Mouse (Mus musculus): ENCODE data around the gene Angptl6. TPM values are rescaled to one million over a fixed set of nuclear protein-coding genes. Genes with fewer than 3 reads are reported as not detected.

Angptl6 gene
- polyA plus RNA-seq, 1 experiment from 2014 or later = 11.8 TPM

DNA sequence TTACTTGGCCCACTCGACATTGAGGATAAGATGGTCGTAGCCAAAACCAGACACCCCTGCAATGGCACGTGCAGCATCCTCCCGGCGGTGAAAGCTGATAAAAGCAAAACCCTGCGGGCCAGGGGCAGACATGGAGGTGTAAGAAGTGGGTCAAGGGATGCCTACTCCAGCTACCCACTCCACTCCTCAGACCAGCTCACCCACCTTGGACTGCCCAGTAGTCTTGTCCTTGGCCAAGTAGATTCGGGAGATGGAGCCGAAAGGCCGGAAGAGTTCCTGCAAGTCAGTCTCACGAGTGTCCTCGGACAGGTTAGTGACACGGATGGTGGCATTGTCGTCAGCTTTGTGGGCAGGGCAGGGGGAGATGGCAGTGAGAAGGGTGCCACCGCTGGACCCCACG, 15.1 kb upstream of the Angptl6 start:
- Histone ChIP-seq H3K4me1 (replicated peaks; ENCODE audit: control insufficient read depth, insufficient read depth, low read length) (peaks cover 9% of the 10 kb centered on the region), H3K27ac (no peak overlapping the region), H3K36me3 (replicated peaks; ENCODE audit: control insufficient read depth, insufficient read depth) (peaks cover 73% of the 10 kb centered on the region), H3K27me3 (ENCODE audit: control insufficient read depth, insufficient read depth, low read length) (no peaks in the 10 kb centered on the region), H3K4me2 (replicated peaks) (no peak overlapping the region), H3K4me3 (replicated peaks; ENCODE audit: low read length) (no peak overlapping the region), H3K9me3 (ENCODE audit: control insufficient read depth, low read length) (no peaks in the 10 kb centered on the region), H3K9ac (no peak overlapping the region)
- DNase-seq (ENCODE audit: low spot score) (no peak), ATAC-seq (ENCODE audit: low FRiP score) (no peak)
- WGBS = 93% methylated on average over 15 of the region's 15 CpGs

DNA sequence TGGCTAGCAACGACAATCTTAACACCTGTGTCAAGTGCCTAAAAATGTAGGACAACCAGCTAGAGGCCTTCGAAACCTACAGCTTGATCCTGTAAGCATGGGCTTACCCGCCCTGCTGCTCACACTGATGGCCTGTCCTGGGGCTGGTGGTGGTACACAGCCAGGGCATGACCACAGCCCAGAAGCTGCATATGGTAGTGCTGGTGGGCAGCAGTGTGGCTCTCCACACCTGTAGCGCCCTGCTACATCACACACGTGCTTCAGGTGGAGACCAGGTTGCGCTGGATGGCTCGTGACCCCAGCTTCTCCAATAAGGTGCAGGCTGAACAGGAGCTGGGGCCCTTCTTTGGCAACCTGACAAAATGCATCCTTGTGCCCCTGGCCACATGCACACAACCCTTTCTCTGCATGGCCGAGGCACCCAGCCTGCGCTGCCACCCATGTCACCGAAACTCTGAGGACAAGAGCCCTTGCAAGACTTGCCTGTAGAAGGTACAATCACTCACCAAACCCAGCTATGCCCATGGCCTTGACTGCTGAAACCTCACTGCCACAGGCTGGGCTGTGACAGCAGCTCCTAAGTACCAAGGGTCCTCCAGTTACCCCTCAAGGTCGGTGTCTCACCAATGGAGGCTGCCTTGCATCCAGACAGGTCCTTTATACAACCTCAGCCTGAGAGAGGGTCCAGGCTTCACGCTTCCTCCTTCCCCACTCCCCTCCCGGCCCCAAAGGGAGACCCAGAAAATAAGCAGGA, 14.2 kb upstream of the Angptl6 start:
- Histone ChIP-seq H3K4me3 (replicated peaks; ENCODE audit: low read length) (no peak overlapping the region), H3K36me3 (replicated peaks; ENCODE audit: control insufficient read depth, insufficient read depth) (peaks cover 78% of the 10 kb centered on the region), H3K27me3 (ENCODE audit: control insufficient read depth, insufficient read depth, low read length) (no peaks in the 10 kb centered on the region), H3K4me1 (replicated peaks; ENCODE audit: control insufficient read depth, insufficient read depth, low read length) (peaks cover 16% of the 10 kb centered on the region), H3K9ac (no peak overlapping the region), H3K4me2 (replicated peaks) (no peak overlapping the region), H3K27ac (no peak overlapping the region), H3K9me3 (ENCODE audit: control insufficient read depth, low read length) (no peaks in the 10 kb centered on the region)
- DNase-seq (ENCODE audit: low spot score) = no peak
- WGBS = 90% methylated on average over 13 of the region's 13 CpGs
- no peak for ATAC-seq (ENCODE audit: low FRiP score)

- Histone ChIP-seq H3K4me1 (replicated peaks; ENCODE audit: control insufficient read depth, insufficient read depth, low read length) (peaks cover 19% of the 10 kb centered on the region), H3K4me2 (replicated peaks) (no peak overlapping the region), H3K9me3 (ENCODE audit: control insufficient read depth, low read length) (no peaks in the 10 kb centered on the region), H3K4me3 (replicated peaks; ENCODE audit: low read length) (no peak overlapping the region), H3K9ac (no peak overlapping the region), H3K27me3 (ENCODE audit: control insufficient read depth, insufficient read depth, low read length) (no peaks in the 10 kb centered on the region), H3K36me3 (replicated peaks; ENCODE audit: control insufficient read depth, insufficient read depth) (peaks cover 78% of the 10 kb centered on the region), H3K27ac (no peak overlapping the region)
- ATAC-seq (ENCODE audit: low FRiP score) (no peak), DNase-seq (ENCODE audit: low spot score) (no peak)
- WGBS = 74% methylated on average over 5 of the region's 5 CpGs
Measured at GRCm38 (mm10) chr9:20893069-20893468, 13.5 kb upstream of the Angptl6 start.

DNA sequence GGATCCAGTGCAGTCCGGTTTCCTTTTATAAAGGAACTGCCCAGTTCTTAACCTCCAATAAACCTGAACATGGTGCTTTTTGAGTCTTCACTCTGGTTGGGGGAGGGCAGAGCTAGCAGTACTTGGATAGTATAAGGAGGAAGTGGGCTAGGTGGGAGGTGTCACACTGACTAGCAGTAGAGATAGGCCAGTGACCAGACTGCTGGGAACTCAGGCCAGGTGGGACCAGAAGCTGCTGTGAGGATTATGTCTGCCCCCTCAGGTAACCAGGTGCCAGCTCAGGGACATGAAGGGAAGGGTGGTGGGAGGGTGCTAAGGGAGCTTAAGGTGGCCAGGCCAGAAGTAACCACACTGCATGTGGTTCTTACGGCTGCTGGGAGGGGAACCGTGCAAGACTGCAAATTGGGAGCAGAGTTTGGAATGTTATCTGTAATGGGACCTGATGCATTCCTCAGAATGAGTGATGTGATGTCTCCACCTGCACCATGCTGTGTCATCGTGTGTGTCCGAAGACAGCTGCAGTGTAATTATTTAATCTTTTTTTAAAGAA, 12.7 kb upstream of the Angptl6 start:
- H3K27me3 ChIP-seq (ENCODE audit: control insufficient read depth, insufficient read depth, low read length) = no peaks in the 10 kb centered on the region
- WGBS = 76% methylated on average over 5 of the region's 5 CpGs
- peaks cover 15% of the 10 kb centered on the region for H3K4me1 ChIP-seq (replicated peaks; ENCODE audit: control insufficient read depth, insufficient read depth, low read length)
- H3K27ac ChIP-seq = no peak overlapping the region
- H3K9ac ChIP-seq = no peak overlapping the region
- H3K36me3 ChIP-seq (replicated peaks; ENCODE audit: control insufficient read depth, insufficient read depth) = peaks cover 78% of the 10 kb centered on the region
- ATAC-seq (ENCODE audit: low FRiP score) (no peak), DNase-seq (ENCODE audit: low spot score) (no peak)
- H3K4me3 ChIP-seq (replicated peaks; ENCODE audit: low read length) = no peak overlapping the region
- H3K9me3 ChIP-seq (ENCODE audit: control insufficient read depth, low read length) = no peaks in the 10 kb centered on the region
- H3K4me2 ChIP-seq (replicated peaks) = no peak overlapping the region

GRCm38 (mm10) chr9:20891339-20892103, 12.0 kb upstream of the Angptl6 start:
- Histone ChIP-seq H3K4me3 (replicated peaks; ENCODE audit: low read length) (no peak overlapping the region), H3K27ac (no peak overlapping the region), H3K4me2 (replicated peaks) (no peak overlapping the region), H3K36me3 (replicated peaks; ENCODE audit: control insufficient read depth, insufficient read depth) (peaks cover 74% of the 10 kb centered on the region), H3K27me3 (ENCODE audit: control insufficient read depth, insufficient read depth, low read length) (no peaks in the 10 kb centered on the region), H3K9ac (no peak overlapping the region), H3K9me3 (ENCODE audit: control insufficient read depth, low read length) (no peaks in the 10 kb centered on the region), H3K4me1 (replicated peaks; ENCODE audit: control insufficient read depth, insufficient read depth, low read length) (peaks cover 17% of the 10 kb centered on the region)
- no peak for ATAC-seq (ENCODE audit: low FRiP score)
- WGBS = 82% methylated on average over 26 of the region's 26 CpGs
- DNase-seq (ENCODE audit: low spot score) = no peak

DNA sequence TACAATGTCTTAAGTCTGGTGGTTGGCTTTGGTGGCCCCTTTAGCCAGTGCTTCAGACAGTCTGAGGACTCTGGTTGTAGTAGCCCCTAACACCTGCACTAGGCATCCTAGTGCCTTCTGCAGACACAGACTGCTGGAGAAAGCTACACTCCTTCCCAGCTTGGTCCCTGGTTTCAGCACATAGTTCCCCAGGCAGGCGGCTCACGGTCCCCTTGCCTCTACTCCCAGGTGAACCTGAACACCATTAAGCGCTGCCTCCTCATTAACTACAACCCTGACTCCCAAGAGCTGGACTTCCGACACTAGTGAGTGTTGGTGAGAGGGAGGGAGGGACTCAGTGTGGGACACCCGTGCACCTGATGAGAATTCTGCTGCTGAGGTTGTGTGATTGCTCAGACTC, 10.9 kb upstream of the Angptl6 start:
- Histone ChIP-seq H3K27ac (no peak overlapping the region), H3K27me3 (ENCODE audit: control insufficient read depth, insufficient read depth, low read length) (no peaks in the 10 kb centered on the region), H3K4me2 (replicated peaks) (no peak overlapping the region), H3K4me3 (replicated peaks; ENCODE audit: low read length) (no peak overlapping the region), H3K9me3 (ENCODE audit: control insufficient read depth, low read length) (no peaks in the 10 kb centered on the region), H3K36me3 (replicated peaks; ENCODE audit: control insufficient read depth, insufficient read depth) (peaks cover 63% of the 10 kb centered on the region), H3K4me1 (replicated peaks; ENCODE audit: control insufficient read depth, insufficient read depth, low read length) (peaks cover 17% of the 10 kb centered on the region), H3K9ac (no peak overlapping the region)
- ATAC-seq (ENCODE audit: low FRiP score) (no peak), DNase-seq (ENCODE audit: low spot score) (no peak)
- 96% methylated on average over 5 of the region's 5 CpGs for WGBS

- Histone ChIP-seq H3K9me3 (ENCODE audit: control insufficient read depth, low read length) (no peaks in the 10 kb centered on the region), H3K4me3 (replicated peaks; ENCODE audit: low read length) (peak overlapping the region; percentile 80; the same call in 1 of the 2 replicates), H3K27ac (no peak overlapping the region), H3K27me3 (ENCODE audit: control insufficient read depth, insufficient read depth, low read length) (no peaks in the 10 kb centered on the region), H3K9ac (no peak overlapping the region), H3K4me2 (replicated peaks) (peak overlapping the region; percentile 93), H3K36me3 (replicated peaks; ENCODE audit: control insufficient read depth, insufficient read depth) (peaks cover 54% of the 10 kb centered on the region), H3K4me1 (replicated peaks; ENCODE audit: control insufficient read depth, insufficient read depth, low read length) (peaks cover 17% of the 10 kb centered on the region)
- 88% methylated on average over 29 of the region's 29 CpGs for WGBS
- no peak for ATAC-seq (ENCODE audit: low FRiP score)
- DNase-seq (ENCODE audit: low spot score) = no peak
Measured at GRCm38 (mm10) chr9:20889185-20890141, 9.9 kb upstream of the Angptl6 start.

- DNase-seq (ENCODE audit: low spot score) = no peak
- peak overlapping the region; percentile 97 for H3K27ac ChIP-seq
- peaks cover 17% of the 10 kb centered on the region for H3K4me1 ChIP-seq (replicated peaks; ENCODE audit: control insufficient read depth, insufficient read depth, low read length)
- no peaks in the 10 kb centered on the region for H3K9me3 ChIP-seq (ENCODE audit: control insufficient read depth, low read length)
- H3K4me2 ChIP-seq (replicated peaks) = peak overlapping the region; percentile 93
- peaks cover 43% of the 10 kb centered on the region for H3K36me3 ChIP-seq (replicated peaks; ENCODE audit: control insufficient read depth, insufficient read depth)
- H3K27me3 ChIP-seq (ENCODE audit: control insufficient read depth, insufficient read depth, low read length) = no peaks in the 10 kb centered on the region
- H3K9ac ChIP-seq = peak overlapping the region; percentile 83
- ATAC-seq (ENCODE audit: low FRiP score) = peak; percentile 61
- WGBS = under 1% methylated on average over 30 of the region's 30 CpGs
- H3K4me3 ChIP-seq (replicated peaks; ENCODE audit: low read length) = peak overlapping the region; percentile 80
Measured at GRCm38 (mm10) chr9:20888386-20888765, 8.8 kb upstream of the Angptl6 start.
